Mouse (Mus musculus) thymus, postnatal 25 days (tissue): ENCODE measurements at regions not wholly inside any gene's neighbourhood (a gene's known extent, or its start where the extent isn't known, plus 50 kb on each side); places are given as distances from the start of the nearest gene placed in this dataset.

Experiments
- DNase-seq: peaks from one replicate; pipeline ENCODE4 v3.0.0; 2022

DNA sequence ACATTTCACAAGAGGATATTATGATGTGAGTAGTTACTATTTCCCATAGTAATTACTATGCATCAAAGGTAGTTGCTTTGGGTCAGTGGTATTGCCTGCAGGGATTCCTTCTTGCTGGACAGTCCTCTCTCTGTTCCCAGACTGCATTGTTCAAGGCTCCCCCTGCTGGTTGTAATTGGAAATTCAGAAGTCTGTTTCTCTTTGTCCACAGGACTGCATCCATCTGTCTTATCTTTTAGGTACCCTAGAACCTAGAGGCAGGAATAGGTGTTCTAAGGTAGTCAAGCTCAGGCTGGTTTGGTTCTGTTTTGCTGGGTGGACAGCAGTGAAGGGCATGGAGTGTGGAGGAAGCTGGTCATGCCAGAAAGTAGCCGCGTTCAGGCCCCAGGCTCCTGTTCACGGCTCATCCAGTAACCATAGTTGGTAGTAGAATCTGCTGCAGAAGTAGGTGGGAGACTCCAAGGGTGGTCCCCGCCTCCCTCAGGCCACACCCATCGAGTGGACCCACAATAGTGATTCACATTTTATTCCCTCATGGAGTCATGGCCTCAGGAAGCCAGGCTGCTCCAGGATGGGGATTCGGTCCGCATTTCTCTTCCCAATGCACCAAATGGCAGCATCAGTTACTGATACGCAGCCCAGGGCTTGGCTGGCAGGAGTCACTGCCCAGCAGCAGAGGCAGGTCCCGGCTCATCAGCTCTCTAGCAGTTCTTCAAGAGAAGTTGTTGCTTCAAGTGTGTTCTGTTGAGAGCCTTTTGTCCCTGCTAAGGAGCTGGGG lies 51.7 kb upstream of the Caprin1 start:
- DNase-seq, result peak; percentile 43

DNA sequence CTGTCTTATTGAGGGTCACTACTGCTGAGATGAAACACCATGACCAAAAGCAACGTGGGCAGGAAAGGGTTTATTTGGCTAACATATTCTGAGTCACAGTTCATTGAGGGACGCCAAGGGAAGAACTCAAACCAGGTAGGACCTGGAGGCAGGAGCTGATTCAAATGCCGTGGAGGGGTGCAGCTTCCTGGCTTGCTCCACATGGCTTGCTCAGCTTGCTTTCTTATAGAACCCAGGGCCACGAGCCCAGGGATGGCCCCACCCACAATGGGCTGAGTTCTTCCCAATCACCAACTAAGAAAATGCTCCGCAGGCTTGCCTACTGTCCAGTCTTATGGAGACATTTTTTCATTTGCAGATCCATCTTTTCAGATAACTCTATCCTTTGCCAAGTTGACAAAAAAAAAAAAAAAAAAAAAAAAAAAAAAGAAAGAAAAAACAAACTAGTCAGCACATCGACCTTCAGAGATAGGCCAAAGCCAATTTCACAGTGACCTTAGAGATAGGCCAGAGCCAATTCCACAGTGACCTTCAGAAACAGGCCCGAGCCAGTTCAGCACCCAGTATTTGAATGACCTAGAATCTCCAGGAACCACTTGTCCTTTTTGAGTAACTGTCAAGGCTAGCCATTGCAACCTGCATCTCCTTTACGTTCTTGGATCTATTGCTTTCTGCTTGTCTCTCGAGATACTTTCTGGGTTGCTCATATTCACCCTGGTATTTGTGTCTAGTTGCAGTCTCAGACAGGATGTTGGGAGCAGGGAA lies 52.5 kb upstream of the Caprin1 start:
- DNase-seq, result no peak

DNA sequence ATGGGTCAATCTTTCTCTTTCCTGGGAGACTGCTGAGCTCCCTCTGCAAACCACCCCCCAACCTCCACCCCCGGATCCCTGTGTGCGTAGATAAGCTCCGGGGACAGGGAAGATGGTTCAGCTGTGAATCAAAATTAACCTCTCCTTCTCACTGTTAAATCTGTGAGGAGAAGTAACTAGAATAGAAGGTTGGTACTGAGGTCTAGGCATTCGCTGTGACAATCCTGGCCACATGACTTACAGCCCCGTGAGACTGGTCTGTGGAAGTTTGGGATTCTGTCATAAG lies 53.0 kb upstream of the Caprin1 start:
- DNase-seq, result no peak

DNA sequence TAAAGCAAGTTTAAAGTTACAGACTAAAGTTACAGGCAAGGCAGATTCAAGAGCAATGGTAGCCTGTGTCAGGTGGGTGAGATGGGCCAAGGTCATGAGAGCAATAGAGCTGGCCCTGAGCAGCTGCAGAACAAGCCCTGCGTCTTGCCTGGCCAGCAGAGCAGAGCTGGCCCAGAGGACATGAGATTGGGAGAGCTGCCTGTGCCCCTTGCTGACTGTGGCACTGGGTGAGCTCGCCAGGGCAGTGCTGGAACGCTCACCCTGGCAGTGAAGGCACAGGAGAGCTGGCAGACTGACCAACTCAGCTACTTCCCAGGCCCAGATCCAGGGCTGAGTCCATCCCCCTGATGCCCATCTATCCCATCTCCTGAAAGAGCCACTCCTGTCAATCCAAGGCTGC lies 53.7 kb upstream of the Caprin1 start:
- no peak for DNase-seq

DNA sequence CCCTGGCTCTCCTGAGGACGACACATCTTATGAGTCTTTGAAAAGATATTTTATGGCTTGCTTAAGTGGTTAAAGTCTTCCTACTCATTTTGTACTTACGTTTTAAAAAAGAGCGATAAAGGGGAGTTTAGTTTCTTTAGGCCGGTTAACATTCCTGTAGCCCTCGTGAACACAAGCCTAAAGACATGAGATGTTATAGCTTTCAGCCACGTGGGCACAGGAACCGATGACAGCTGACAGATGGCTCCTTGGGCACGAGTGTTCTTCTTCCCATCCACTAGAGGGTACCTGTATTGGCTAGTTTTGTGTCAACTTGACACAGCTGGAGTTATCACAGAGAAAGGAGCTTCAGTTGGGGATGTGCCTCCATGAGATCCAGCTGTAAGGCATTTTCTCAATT lies 63.8 kb upstream of the Caprin1 start:
- DNase-seq, result no peak

DNA sequence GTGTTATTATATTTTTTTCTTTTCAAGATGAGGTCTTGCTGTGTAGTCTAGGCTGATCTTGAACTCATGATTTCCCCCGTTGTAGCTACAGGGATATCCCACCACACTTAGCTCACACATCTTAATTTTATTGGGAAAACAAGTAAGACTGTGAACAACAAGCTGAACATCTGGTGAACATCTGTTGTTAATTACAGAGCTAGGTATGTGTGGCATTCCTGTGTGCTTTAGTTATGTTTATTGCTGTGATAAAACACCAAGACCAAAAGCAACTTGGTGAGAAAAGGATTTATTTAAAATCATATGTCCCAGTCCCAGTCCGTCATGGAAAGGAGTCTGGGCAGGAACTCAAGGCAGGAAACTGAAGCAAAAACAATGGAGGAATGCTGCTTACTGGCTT lies 66.8 kb upstream of the Caprin1 start:
- no peak for DNase-seq

DNA sequence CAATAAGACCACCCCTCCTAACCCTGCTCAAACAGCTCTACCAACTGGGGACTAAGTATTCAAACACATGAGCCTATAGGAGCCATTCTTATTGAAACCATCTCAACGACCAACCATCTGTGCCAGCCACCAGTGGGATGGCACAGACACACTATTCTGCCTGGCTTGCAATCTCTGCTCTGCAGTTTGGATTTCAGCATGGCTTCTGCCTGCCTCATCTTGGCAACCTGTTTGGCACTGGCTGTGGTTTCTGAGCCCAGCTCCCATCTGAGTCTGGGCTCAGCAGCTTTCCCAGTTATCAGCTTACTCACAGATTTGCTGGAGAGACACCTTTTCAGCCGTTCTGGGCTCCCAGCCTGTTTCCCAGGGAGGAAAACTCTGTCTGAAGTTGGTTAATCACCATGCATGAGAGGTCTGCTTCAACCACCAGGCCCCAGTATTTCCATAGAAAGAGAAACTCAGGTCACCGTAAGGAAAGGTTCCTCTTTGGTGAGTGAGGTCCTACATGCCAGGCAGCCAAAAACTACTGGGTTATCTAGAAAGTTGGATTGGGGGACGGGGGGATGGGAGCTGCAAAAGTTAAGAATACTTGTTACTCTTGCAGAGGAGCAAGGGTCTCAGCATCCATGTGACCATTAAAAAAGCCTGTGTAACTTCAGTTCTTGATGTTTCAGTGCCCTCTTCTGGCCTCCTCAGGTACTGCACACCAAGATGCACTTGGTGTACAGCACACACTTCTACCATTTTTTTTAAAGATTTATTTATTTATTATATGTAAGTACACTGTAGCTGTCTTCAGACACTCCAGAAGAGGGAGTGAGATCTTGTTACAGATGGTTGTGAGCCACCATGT lies 68.1 kb upstream of the Caprin1 start:
- DNase-seq, result peak; percentile 59

DNA sequence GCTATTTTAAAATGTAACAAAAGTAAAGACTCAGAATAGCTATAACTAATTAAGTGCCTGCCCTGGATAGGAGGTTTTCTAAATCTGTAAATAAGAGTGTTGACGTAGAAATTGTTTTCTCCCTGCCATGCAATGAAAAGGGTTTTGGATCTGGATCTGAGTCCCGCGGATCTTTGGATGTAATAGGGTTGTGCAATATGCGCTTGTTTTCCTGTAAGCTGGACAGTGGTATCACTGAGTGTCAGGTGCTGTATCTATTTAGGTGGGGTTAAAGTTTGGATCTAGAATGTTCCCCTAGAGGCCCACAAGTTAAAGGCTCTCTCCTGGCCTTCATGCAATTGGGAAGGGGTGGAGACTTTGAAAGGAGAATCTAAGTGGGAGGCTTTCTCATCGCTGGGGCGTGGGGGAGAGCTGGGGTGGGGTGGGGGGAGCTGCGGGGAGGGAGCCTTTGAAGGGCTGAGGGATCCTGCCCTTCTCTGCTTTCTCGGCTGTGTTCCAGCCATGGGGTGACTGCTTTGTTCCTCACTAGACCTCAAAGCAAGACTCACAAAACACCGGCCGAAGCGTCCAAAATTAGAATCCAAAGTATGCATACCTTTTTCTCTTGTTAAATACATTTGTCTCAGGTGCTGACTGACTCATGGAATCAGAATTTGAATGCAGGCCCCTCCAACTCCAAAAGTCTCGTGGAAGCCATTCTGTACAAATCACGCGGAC lies 70.0 kb upstream of the Caprin1 start:
- DNase-seq, result no peak

DNA sequence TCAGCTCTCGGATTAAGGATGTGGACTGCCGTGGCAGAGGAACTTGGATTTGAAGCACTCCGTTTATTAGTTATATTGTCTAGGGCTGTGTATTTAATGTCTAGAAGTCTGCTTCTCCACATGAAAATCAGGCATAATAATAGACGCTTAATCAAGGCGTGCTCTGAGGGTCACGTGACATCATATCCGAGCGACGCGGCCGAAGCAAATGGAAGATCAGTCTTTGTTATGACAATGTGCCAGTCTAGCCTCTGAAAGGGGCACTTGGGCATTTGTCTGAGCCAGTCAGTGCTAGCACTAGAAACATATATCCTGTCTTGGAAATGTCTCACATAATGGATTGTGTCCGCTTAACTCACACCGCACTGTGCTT lies 70.5 kb upstream of the Caprin1 start:
- DNase-seq, result no peak

DNA sequence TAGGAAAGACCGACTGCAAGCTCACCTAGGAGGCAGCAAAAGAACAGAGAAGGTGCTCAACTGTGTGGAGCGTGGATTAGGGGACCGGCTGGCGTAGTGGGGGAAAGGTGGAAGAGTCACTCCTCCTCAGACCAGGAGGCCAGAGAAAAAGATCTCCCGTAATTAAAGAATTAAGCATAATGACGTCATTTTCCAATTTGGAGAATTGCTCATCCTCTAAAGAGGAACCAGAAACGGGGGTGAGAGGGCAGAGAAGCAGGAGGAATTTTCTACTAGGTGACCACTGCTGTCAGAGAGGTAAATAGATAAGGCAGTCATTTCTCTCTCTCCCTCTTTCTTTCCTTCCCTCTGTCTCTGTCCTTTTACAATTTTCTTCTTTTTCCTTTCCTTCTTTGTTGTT lies 71.2 kb upstream of the Caprin1 start:
- DNase-seq, result no peak

DNA sequence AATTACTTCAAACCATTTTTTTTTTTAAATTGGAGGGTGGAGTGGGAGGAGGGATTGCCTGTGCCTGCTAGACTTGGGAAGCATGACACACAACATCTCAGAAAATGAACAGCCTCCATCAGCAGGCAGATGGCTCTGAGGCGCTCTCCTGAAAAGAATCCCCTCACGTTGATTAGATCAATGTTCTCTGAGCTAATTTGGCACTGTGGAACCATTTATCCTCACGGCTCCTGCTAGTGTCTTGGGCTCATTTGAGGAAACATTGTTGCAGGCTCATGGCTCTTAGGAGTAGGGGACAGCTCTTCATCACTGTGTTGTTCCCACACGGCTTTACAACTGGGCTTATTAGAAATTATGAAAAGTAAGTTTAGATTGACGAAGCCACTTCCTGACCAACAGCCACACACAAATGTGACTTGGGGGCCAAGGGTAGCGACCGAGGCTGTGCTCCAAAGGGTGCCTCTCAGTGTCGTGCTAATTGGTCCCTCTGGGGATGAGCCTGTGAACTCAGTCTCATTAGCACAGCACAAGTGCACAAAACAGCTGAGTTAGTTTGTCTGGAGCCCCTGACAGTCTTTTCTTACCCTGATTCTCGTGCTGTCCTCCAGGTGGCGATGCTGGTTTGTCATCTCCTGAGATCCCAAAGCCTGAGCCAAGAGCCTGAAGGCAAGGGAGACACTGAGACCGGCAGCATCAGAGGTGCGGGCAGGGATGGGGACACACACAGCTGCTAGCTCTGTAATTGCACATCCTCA lies 74.2 kb upstream of the Caprin1 start:
- DNase-seq, result peak; percentile 42

DNA sequence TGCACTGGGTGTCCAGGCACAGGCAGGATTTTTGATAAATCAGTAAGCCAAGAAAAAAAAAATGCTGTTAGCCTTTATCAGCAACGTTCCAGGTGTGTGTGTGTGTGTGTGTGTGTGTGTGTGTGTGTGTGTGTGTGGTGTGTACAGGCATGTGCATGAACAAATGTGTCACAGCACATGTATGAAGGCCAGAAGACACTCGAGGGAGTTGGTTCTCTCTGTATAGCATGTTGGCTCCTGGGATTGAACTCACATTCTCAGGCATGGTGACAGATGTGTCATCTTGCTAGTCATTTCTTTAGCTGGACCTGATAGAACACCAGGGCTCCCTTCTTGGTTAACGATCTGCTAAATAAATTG lies 74.8 kb upstream of the Caprin1 start:
- no peak for DNase-seq

DNA sequence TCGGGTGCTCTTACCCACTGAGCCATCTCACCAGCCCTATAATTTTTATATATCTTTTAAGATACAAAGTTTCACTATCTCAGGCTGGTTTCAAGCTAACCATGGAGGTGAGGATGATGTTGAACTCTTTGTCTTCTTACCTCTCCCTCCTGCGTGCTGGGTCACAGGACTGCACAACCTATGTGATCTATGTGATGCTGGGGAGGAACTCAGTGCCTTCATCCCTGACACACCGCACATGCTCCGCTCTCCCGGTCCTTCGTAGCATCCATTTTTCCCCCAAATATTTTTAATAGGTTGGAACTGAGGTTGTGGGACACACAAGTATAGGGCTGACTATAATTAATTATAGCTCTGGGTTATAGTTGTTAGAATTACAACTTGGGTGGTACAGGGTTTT lies 75.9 kb upstream of the Caprin1 start:
- DNase-seq, result no peak

DNA sequence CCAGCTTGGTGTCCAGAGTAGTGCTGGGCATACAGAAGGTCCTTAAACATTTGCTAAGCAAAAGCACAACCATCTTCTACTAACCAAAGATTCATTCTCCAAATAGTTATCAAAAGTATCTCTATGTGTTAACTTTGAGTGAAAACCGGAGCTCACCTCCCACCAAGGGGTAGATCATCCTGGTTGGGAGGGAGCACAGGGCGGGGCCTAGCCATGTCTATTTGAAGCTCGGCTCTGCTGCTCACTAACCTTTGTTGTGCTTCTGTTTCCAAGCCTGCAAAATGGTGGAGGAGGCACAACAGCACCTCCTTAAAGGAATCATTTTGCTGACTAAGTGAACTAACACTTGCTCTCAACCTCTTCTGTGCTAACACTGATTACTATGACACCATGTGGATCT lies 77.0 kb upstream of the Caprin1 start:
- no peak for DNase-seq

DNA sequence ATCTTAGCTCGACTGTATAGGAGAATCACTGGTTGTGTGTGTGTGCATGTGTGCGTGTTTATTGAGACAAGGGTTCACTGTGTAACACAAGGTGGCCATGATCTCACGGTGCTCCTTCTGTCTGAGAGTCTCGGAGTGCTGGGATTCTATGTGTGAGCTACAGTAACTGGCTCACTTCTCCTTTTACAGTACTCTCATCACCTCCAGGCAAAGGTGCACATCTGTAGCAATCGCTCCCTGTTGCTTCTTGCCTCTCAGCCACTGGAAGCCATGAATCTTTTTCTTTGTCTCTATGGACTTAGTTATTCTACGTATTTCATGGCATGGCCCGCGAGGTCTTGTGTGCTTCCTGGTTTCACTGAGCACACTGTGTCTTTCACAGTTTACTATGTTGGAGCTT lies 78.3 kb upstream of the Caprin1 start:
- DNase-seq, result no peak

DNA sequence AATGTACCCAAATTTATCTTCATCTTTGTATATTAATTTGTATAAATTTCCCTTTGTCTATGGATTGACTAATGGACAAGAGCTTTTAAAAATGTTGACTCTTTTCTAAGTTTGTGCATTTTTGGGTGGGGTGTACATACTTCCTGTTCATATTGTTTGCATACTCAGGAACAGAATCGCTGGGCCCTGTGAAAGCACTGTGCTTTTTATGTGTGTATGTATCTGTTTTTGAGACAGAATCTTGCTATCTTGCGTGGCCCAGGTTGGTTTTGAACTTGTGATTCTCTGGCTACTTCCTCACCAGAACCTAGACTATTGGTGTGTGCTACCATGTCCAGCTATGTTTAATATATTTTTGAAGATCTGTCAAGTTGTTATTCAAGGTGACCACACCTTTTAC lies 78.8 kb upstream of the Caprin1 start:
- DNase-seq, result no peak

DNA sequence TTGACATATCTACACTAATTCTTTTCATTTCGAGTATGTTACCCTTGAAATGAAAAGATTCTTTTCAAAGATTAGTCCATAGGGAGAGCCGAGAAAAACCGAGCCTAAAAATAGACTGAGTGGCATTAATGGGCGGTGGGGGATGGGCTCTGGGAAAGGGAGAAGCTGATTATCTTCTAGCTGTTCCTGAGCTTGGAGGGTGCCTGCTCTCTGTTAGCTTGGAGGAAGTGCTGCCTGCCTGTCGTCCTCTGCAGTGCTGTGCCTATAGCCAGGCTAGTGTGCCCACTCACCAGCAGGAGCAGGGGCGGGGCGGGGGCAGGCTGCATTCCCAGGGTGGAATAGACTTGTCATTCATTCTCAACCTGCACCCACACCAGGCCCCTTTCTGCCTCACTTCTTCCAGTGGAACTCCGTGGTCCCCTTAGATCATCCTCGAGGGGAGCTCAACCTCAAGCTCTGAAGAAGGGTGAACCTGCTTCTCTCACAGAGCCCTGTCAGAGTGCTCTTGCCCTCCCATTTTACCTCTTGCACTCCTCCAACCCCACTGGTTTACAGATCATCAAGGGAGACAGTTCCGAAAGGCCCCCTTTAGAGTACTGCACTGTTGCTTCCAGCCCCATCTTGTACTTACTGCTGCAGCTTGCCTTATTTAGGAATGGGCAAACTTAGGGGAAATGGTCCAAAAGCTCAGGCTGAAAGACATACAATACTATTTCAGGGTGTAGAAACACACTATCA lies 76.6 kb upstream of the Lmo2 start:
- no peak for DNase-seq

DNA sequence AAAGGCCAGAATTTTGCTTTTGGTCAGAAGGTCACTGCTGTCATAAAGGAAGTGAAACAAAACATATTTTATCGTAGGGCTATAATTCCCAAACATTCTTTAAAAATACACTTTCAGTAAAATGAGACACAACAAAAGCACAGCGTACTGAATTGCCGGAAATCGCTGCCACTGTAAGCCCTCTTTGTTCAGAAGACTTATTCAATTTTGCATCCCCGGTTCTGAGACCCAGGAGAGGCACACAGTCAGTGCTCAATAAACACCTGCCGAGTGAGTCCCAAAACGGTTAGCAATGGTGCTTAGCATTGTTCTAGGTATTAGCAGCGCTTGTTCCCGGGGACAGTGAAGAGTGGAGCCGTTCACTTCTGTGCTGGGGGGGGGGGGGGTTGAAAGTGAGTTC lies 72.9 kb upstream of the Lmo2 start:
- no peak for DNase-seq

DNA sequence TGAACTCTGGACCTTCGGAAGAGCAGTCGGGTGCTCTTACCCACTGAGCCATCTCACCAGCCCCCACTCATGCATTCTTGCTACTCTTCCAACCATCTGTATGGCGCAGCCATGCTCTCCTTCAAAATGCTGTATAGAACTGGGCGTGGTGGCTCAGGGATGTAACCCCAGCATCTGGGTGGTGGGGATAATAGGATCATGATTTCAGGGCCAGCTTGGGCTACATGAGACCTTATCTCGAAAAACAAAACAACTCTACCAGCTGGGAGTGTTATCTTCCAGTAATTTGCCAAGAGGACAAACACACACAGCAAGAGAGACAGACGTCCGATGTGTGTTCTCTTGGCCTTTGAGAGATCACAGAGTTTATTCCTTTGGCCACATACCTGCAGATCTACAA lies 69.8 kb upstream of the Lmo2 start:
- DNase-seq, result no peak

DNA sequence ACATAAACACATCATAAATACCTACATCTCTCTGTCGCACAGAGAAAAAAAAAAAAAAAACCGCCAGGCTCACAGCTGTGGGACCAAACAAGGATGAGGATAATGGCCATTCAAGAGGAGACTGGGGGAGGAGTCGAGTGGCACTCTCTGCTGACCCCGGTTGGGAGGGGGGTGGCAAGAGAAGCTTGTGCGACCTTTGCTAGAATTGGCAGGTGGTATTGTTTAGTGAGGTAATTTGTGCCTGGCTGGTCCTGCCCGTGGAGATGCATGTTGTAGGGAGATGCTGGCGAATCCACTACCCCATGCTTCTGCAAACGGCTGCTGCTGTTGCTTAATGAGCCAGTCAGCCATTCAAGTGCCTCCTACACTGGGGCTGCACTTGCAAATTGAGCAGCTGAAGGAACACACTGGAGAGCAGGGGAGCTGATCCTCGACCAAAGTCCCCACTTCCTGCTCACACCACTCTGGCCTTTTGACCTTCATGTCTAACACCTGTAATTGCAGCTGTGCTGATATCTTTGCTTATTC lies 66.5 kb upstream of the Lmo2 start:
- no peak for DNase-seq

DNA sequence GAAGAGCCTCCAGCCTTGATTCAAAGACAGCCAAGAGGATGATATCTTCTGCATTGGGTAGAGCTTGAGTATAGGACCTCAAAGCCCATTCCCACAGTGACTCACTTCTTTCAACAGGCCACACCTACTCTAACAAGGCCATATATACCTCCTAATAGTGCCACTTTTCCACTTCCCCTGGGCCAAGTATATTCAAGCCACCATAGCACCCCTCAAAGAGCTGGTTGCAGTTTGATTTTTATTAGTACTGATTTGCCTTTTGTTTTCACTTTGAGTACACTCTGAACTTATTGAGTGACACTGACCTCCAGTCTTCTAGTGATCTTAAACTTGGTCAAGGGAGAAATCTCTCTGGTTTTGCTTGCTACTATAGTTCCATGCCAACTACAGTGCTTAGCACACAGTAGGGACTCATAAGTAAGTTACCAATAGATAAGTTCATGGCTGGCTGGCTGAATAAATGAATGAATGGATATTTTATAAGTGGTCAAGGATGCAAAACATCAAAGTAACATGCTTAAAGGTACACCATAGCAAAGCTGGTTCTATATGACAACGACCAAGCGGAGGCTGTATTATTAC lies 64.5 kb upstream of the Lmo2 start:
- no peak for DNase-seq
